Mouse (Mus musculus) lung, postnatal 14 days (tissue): ENCODE measurements around the gene Cfap57.
A peak's percentile ranks its signal among the peaks of the same experiment; 100 is the strongest.
"Not testable (repeated sequence)": the region's sequence is repeated elsewhere in the genome, so short reads cannot be mapped to it uniquely, and the experiment has no call there.

Experiments used
- DNase-seq: peaks from one replicate; pipeline ENCODE4 v3.0.0; 2021

Cfap57 gene

GRCm38 (mm10) chr4:118517497-118518146 lies 103.0 kb downstream of the Cfap57 start:
- no peak for DNase-seq

GRCm38 (mm10) chr4:118516699-118517496 lies 103.7 kb downstream of the Cfap57 start:
- peak; percentile 26 for DNase-seq

- DNase-seq = no peak
Measured at GRCm38 (mm10) chr4:118509050-118509449, 111.5 kb downstream of the Cfap57 start.

- not testable (repeated sequence) for DNase-seq
Measured at GRCm38 (mm10) chr4:118507171-118507570, 113.4 kb downstream of the Cfap57 start.

- no peak for DNase-seq
Measured at GRCm38 (mm10) chr4:118505551-118505950, 115.0 kb downstream of the Cfap57 start.
